Mouse (Mus musculus) testis, postnatal 10 days (tissue): Measurements from ENCODE around the gene Zfp36l1.

Experiments used
- DNase-seq: peaks from one replicate; pipeline ENCODE4 v3.0.0; 2021; ENCODE audit warnings: low spot score

The Zfp36l1 gene

DNA sequence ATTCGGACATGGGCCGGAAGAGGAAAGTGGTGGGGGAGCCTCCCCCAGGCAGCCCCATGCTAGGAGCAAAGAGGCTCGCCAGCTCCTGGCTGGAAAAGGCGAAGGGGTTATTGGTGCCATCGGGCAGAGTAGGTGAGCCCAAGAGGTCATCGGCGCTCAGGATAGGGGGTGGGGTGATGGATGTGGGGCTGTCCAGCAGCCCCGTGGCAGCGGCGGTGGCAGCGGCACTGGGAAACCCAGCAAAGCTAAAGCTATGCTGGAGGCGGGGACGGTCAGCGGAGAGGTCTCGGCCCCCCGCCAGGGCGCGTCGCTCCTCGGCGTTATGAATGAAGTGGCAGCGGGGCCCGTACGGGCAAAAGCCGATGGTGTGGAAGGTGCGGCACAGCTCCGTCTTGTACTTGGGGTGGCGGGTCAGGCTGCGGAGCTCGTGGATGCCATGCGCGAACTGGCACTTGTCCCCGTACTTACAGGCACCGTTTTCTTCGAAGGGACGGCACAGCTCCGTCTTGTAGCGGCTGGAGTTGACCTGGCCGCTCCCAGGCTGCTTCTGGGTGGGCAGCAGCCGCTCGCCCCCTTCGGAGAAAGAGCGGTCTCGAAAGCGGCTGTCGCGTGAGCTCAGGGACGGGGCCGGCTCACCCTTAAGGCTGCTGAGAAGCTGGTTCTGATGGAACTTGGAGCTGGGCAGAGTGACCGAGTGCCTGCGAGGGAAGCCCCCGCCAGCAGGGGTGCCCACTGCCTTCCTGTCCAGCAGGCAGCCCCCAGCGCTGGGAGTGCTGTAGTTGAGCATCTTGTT is 2.9 kb downstream of the Zfp36l1 start:
- peak; percentile 69 for DNase-seq

DNA sequence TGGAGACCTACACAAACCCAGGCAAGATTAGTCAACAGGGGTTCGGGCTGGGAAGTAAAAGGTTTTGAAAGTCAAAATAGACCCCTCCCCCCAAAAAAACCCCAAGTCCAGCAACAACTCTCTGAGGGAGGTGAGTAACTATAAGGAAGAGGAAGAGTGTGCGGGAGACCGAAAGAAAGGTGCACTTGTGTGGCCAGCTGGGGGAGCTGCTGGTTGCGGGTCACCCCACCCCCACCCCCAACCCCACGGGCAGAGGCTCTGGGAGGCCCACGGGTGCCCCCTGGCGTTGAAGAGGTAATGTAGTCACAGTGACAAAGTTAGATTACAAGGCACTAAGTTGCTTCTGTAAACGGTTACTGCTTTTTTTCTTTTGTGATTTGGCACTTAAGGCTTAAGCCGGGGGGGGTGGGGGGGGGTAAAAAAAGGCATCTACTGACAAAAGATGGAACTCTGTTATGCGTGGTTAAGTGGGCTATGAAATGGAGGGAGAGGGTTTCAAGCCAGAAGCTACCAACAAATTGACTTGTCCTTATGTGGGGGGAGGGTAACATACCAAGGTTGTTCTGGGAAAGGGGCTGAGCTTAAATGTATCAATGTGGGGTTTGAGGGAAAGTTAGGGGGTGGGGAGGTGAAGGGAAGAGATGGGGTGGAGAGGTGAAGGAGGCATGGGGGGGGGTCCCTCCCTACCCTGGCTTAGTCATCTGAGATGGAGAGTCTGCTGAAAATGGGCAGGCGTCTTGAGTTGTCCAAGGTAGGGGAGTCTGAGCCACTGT is 3.7 kb downstream of the Zfp36l1 start:
- DNase-seq, result peak; percentile 92

DNA sequence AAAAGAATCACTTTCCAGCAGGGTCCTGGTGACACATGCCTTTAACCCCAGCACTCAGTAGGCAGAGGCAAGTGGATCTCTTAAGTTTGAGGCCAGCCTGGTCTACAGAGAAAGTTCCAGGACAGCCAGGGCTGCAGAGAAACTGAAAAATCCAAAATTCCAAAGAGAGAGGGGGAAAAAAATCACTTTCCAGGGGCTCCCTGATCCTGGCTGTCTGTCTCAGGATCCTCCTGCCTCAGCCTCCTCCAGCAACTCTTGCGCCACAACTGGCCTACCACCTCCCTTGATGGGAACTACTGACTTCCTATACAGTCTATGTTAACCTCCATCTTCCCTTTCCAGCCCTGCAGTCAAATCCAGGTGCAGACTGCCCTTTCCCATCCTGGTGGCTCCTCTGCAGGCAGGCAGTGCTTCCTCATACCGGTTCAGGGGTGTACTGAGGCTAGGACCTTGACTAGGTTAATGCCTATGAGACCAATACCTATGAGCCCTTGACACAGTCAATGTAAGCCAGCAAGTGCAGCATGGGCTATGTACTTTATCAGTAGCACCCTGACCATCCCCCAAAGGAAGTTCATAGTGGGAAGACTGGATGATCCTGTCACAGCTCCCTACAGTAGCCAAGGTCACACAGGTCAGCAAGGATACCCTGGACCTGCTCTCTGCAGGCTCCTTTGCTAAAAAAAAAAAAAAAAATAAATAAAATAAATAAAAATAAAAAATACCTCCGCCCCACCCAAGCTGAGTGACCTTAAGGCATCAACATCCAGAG is 5.7 kb downstream of the Zfp36l1 start:
- no peak for DNase-seq

DNA sequence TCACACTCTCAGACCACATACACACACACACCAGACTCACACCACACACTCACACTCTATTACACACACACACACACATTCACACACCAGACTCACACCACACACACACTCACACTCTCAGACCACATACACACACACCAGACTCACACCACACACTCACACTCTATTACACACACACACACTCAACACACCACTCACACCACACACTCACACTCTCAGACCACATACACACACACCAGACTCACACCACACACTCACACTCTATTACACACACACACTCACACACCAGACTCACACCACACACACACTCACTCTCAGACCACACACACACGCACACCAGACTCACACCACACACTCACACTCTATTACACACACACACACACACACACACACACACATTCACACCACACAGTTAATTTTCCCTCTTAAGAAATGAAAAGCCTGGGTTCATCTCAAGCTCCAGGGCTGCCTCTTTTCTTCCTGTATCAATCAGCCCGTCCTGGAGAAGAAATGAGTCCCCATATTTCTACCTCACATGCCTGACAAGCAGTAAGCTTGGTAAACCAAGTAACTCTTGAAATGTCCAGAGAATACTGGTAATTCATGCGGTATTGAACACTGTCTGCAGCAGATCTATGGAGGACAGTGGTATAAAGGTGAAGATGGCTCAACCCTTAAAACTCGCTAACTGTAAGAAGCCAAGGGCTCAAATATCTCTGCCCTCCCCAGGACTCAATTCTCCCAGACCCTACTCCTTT is 6.5 kb downstream of the Zfp36l1 start:
- no peak for DNase-seq

DNA sequence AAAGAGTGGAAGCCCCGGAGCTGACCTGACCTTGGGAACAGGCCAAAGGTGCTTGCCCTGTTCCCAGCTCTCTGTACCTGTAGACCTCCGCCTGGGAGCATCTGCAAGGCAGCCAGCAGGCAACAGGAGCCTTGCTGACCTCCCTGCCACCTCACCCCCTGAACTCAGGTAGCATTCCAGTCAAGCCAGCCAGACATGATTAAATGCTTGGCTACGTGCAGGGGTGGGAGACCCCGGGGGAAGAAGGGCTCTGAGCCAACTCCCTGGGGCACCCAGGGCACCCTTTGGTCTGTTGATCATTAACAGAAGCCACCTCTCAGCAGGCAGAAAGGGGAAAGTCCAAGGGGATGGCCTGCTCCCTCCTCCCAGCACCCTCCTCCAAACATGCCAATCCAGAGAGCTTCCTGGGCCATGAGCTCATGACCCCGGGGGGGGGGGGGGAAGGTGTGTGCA is 9.3 kb downstream of the Zfp36l1 start:
- no peak for DNase-seq

DNA sequence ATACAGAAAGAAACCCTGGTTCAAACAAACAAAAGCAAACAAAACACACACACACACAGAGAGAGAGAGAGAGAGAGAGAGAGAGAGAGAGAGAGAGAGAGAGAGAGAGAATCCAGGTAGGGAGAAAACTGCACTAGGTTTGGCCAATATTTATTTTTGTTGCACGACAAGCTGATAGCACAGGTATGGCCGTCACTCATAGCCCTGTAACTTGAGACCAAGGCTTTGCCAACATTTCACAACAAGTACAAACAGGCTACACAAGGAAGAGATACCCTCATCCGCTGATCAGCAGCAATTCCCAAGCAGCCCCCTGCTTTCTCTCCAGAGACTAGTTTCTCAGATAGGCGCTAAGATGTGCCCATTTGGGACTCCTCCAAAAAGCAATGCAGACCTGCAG is 9.7 kb downstream of the Zfp36l1 start:
- DNase-seq, result no peak

DNA sequence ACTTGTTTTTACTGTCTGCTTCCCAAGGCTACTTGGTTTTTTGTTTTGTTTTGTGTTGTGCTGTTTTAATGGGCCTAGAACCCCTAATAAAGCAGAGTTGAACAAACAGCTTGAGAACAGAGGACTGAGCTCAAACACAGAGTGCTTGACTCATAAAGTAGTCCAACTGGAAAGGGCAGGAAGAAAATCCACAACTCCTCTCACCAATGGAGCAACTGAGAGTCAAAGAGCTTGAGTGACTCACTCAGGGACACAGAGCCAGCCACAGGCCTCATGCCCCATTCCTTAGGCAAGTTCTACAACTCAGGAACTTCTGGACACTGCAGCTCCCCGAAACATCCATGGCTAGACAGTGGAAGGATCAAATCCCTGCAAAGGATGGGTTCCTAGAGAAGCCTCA is 14.0 kb downstream of the Zfp36l1 start:
- DNase-seq, result no peak

DNA sequence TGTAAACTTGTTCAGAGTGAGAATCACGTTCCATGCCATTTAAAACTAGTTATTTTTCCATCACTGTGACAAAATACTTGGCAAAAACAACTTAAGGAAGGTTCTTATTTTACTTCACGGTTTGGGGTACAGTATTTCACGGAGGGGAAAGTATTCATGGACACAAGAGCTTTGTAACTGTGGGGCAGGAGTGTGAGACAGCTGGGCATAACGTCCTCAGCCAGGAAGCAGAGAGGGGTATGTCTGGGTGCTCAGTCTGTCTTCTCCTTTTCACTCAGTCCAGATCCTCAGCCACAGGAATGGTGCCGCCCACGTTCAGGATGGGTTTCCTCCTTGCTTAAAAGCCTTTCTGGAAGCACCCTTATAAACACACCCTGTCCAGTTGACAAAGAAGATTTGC is 16.1 kb downstream of the Zfp36l1 start:
- no peak for DNase-seq

DNA sequence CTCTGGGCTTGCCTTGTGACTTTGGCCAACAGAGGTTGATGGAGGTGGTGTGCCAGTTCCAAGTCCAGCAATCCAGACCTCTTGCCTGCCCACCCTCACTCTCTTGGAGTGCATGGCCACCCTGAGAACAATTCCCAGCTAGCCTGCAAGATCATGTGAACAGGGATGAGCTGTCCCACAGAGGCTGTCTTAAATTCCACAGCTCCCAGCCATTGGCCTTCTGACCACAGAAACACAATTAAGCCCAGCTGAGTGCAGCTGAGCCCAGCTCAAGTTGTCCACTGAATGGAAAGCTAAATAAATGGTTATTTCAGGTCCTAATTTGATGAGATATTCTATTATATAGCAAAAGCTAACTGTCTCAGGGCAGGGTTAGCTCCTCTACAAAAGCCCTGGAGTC is 20.0 kb downstream of the Zfp36l1 start:
- DNase-seq, result no peak

DNA sequence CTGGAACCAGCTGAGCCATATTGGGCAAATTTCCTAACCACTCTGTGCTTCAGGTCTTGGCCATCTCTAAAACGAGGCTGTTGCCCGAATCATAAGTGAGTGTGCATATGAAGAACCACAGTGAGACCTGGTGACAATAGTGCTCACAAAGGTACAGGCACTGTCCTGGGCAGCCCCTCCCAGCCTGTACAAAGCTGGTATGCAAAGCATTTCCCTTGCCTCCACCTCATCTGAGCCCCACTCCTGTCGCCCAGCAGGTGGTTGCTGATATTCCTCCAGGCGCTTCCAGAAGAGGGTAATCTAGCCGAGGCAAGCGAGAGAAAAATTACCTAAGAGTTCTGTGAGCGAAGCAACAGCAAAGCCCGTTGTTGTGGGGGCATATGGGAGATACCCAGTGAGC is 21.7 kb downstream of the Zfp36l1 start:
- DNase-seq, result no peak

DNA sequence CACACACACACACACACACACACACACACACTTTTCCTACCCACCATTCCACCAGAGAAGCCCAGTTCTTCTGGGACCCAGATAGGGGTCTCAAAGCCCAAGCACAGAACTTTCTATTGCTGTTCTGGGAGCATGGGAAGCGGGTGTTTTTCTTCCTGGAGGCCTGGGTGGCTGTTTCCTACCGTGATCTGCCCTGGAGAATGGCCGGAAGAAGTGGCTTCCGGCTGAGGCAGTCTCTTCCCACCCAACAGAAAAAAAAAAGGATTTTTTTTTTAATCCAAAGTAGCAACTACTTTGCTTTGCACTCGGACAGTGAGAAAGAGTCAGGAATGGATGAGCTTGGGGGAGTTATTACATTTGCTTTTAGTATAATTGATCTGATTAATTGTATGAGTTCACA is 22.3 kb downstream of the Zfp36l1 start:
- no peak for DNase-seq

DNA sequence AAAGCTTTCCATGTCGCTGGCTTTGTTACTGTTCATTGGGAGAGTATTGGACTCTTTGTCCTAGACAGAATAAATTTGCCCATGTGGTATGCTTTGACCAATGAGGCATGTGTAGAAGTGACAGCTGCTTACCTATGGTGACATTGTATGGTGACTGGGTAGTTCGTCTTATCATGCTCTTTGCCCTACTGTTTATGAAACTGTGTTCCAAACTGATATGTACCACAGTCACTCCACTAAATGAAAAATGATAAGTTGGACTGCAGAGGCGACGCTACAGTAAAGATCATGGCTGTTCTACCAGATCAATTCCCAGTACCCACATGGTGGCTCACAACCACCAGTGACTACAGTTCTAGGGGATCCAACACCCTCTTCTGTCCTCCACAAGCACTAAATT is 24.7 kb downstream of the Zfp36l1 start:
- no peak for DNase-seq

DNA sequence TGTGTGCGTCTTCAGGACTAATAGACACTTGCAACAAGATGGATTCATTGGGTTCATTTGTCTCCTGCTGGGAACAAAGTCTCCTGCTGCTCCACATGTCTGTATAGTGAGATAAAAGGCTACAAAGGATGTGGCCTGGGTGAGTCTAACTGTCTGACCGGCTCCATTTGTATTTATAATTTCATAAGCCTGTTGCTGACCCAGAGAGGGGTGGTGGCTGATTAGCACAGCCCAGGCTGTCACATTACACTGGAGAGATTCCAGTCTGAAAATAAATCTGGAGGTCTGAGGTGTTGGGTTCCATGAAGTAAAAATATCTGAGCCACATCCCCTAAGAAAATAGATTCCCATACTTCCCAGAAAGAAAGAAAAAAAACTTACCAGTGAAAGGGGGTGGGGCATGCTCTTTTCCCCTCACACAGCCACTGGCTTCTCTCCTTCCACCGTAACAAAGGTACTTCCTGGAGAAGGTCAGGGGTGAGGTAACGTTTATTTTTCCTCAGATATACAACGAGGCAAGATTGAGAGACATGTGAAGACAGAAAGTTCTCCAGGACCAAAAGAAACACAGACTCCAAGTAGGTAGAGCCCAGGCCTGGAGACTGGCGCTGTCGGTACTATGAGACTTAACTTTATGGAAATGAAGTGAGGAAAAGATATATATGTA is 28.2 kb downstream of the Zfp36l1 start:
- DNase-seq, result no peak

DNA sequence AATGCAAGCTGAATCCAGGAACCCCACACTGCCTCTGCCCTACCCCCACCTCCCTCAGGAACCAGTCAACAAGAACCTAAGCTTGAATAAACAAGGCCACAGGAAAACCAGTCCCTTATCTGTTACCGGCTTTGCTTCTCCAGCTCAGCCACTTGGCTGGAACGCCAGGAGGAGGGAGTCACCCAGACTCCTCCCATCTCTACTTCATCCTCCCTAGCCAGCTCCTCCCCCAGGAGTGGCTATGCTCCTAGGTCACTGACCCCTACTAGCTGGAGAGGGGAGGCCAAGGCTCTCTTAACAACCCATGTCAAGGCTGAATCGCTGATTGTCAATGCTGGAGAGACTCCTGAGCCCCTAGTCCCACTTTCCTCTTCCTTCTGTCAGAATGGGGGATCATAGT is 28.9 kb downstream of the Zfp36l1 start:
- peak; percentile 65 for DNase-seq

DNA sequence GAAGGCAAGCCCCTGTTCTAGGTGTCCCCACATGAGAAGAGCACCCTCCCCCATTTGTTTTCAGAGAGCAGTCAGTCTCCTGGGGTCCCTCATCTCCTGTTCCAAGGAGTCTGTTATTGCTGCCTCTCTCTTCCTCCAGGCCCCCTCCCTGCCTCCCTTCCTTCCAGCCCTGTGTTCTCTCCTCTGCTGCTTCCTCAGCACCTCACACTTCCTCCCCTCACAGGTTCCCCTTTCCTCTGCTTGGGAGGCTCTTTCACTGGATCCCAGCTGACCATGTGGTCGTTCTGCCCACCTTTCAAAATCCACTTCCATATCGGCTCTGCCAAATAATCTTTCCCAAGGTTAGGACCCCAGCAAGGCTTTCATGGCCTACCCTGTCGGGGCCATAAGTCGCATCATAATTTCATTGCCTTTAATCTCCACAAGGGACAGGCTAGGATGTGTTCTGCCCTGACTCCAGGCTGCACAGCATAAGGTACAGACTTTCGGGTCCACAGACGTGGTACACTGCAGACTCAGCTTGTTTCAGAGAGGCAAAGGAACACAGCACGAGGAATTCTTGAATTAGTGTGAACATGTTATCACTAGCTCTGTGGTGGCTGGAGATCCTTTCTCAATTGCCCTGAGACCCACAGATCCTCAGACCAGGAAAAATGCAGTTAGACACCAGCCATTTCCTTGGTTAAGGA is 29.5 kb downstream of the Zfp36l1 start:
- no peak for DNase-seq

DNA sequence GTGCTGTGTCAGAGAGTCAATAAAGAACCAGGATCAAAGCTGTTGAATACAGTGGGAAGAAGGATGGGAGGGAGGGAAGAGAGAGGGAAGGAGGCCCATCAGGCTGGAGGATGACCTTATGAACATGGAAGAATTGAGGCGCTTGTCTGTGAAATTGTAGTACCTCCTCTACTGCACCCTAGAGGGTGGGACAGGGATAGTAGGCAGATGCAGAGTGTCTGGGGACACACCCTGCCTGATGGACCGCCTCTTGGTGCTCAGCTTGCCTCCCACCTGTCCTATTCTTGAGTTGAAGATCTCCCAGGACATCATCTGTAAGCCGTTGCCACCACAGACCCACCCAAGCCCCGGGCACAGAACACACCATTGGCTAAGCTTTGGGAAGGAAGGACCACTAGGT is 30.1 kb downstream of the Zfp36l1 start:
- no peak for DNase-seq

DNA sequence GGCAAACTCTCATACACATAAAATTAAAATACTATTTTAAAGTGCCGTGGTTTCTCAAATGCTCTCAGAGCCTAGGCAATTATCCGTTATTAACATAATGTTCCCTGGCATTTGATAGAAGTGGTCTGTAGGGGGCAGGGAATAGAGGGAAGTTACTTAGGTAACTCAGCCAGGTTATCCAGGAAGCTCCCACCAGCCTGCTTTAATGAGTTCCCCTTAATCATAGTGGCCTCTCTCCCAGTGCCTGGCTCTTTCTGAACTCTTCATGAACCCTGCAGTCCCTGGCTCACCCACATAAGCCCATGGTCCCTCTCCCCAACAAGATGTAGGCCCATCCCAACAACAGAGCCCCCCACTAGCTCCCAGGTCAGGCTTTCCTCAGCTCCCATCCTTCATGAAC is 31.4 kb downstream of the Zfp36l1 start:
- DNase-seq, result no peak

DNA sequence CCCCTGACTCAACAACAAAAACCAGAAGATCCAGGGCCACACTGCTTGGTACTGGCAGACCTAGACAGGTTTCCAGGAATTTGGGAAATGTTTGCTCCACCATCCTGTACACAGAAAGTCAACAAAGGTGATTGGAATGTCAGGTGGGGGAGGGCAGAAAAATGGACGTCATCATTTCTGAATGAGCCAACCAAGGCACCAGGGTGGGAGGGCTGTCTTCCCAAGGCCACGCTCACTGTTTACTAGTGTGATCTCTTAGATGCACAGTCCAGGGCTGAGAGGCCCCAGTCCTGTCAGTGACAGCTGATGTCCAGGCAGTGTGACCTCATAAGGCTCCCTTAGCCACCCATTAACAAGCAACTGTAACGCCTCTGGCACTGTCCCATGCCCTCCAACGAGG is 32.9 kb downstream of the Zfp36l1 start:
- DNase-seq, result no peak

DNA sequence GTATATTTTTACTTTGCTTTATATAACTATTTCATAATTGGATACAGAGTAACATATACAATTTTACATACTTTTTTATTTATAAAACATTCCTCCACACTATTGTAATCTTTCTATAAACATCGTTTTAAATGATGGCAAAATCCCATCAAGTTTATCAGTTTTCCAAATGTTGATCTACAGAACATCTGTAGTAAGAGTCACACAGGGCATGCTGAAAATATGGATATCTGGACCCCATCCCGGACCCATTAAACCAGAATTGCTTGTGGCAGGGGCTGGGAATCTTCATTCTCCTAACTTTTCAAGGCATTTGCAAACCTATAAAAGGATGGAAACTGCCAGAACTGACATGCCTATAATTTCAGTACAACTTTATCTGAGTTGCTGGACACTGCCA is 38.5 kb downstream of the Zfp36l1 start:
- no peak for DNase-seq

DNA sequence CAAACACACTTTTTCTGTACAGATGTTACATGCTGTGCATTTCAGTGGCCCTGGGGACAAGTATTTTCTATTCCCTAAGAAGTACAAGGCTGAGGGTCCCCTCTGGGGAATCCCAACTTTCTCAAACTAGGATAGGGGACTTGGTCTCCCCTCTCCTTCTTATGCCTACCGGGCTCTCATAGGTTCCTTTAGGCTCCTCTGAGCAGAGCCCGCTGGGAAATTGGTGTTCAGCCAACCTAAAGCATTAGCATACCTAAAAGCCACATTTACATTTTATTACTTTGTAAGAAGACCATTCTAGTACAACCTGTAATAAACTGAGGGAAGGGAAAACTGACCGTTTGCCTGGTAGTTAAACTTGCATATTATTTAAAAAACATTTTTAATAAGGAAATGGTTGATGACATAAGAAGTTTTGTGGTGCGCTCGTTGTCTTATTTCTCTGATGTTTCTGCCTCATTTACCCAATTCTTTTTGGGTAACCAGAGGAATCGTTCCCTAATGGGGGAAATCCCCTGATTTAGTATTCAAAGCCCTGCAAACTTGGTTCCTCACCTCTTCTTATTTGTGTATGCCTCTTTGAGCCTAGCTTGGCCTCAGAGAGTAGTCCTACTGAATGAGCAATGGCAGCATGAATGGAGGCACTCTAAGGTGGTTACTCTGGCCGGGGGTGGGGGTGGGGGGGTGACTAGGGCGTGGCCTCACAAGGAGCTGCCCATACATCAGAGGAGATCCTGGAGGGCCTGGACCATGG is 42.1 kb downstream of the Zfp36l1 start:
- no peak for DNase-seq
